Mouse (Mus musculus) ES-Bruce4 (cell line): Measurements from ENCODE around the gene Gdf7.

Experiments used
- CTCF ChIP-seq: IDR thresholded peaks from one replicate; pipeline ENCODE4 v1.8.1; 2011; ENCODE audit warnings: low read depth, low read length
- POLR2A ChIP-seq: IDR thresholded peaks from one replicate; pipeline ENCODE4 v1.8.1; 2011; ENCODE audit warnings: low read length; ENCODE audit not compliant: insufficient read depth

- TF ChIP-seq CTCF (no peak), POLR2A (no peak)
These were observed 49.5 kb upstream of the Gdf7 start for GRCm38 (mm10) chr12:8351025-8351903.
